Mouse (Mus musculus) megakaryocyte, embryonic 14.5 days (primary cell): ENCODE results near the gene Rhobtb1. TPM values are rescaled to one million over a fixed set of nuclear protein-coding genes. Genes with fewer than 3 reads are reported as not detected.
A peak's percentile ranks its signal among the peaks of the same experiment; 100 is the strongest.

Source experiments
- H3K27me3 ChIP-seq: replicated peaks from 2 replicates; pipeline ENCODE3; 2012; ENCODE audit warnings: inconsistent platforms
- H3K36me3 ChIP-seq: replicated peaks from 2 replicates; pipeline ENCODE3; 2012; ENCODE audit warnings: low read length, inconsistent platforms, mixed read lengths
- H3K4me1 ChIP-seq: 2 replicates; pipeline ENCODE4 v1.6.1; 2012; ENCODE audit warnings: inconsistent platforms
- H3K4me3 ChIP-seq: replicated peaks from 2 replicates; pipeline ENCODE3; 2012; ENCODE audit warnings: moderate library complexity, mild to moderate bottlenecking, inconsistent platforms
- H3K9me3 ChIP-seq: 2 replicates; pipeline ENCODE4 v1.6.1; 2012; ENCODE audit warnings: inconsistent platforms
- FLI1 ChIP-seq: IDR thresholded peaks from 2 replicates; pipeline ENCODE4 v1.6.1; 2012; ENCODE audit warnings: low read length, inconsistent platforms, mixed read lengths
- GATA1 ChIP-seq: IDR thresholded peaks from 3 replicates; pipeline ENCODE4 v1.6.1; 2012; ENCODE audit warnings: mixed read lengths, low read length, inconsistent platforms, borderline replicate concordance
- polyA plus RNA-seq: library from polyadenylated mRNA; stranded (reverse); fragments of >175 nt; gene quantifications from 2 replicates; pipeline ENCODE4 v1.2.3, GENCODE M21; 2012; ENCODE audit warnings: low replicate concordance; ENCODE audit not compliant: insufficient read depth

Gene Rhobtb1
- polyA plus RNA-seq, 1 experiment: 3.5 TPM

- no peaks in the 10 kb centered on the region for H3K27me3 ChIP-seq
- no peaks in the 10 kb centered on the region for H3K4me1 ChIP-seq
- peaks cover 83% of the 10 kb centered on the region for H3K36me3 ChIP-seq
- no peaks in the 10 kb centered on the region for H3K9me3 ChIP-seq
- TF ChIP-seq GATA1: no peak
- no peak for TF ChIP-seq FLI1
- no peak overlapping the region for H3K4me3 ChIP-seq
Observed at GRCm38 (mm10) chr10:69336219-69336618, 185.0 kb downstream of the Rhobtb1 start.

- Histone ChIP-seq H3K27me3 (no peaks in the 10 kb centered on the region), H3K9me3 (no peaks in the 10 kb centered on the region), H3K4me1 (peaks cover 15% of the 10 kb centered on the region), H3K4me3 (peak overlapping the region; percentile 21), H3K36me3 (peaks cover 100% of the 10 kb centered on the region)
- no peak for TF ChIP-seq GATA1
- no peak for TF ChIP-seq FLI1
Observed at GRCm38 (mm10) chr10:69340001-69340400, 188.8 kb downstream of the Rhobtb1 start.

Other genes with a start within 250 kb of the Rhobtb1 start
- gene A930033H14Rik, start 61.7 kb downstream of the Rhobtb1 start, polyA plus RNA-seq: 1.2 and 3.0 TPM in 2 replicates
- gene Cdk1, start 201.5 kb downstream of the Rhobtb1 start, polyA plus RNA-seq: 24.3 TPM in 1 of 2 replicates, not detected in the other
- gene Ank3, start 247.3 kb downstream of the Rhobtb1 start, polyA plus RNA-seq: 0.93 and 4.4 TPM in 2 replicates